Mouse (Mus musculus): ENCODE data around the gene Speer4f2. TPM values are rescaled to one million over a fixed set of nuclear protein-coding genes. Genes with fewer than 3 reads are reported as not detected.

Gene Speer4f2
- total and polyA plus RNA-seq, 3 experiments = not detected

DNA sequence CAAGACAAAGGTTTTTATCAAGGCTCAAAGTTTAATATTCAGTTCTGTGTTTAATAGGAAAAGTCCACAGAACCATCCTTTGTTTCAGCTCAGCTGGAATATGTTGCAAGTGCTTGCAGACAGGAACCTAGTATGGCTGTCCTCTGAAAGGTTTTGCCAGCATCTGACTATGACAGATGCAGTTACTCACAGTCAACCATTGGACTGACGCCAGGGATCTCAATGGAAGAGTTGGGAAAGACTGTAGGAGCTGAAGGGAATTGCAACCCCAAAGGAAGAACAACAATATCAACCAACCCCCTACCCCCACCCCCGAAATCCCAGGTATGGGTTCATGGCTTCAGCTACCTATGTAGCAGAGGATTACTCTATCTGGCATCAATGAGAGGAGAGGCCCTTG is 44.2 kb downstream of the Speer4f2 start:
- Histone ChIP-seq H3K27ac (ENCODE audit: control insufficient read depth, low read depth, low read length) (no peak overlapping the region), H3K9me3 (replicated peaks; ENCODE audit: insufficient read depth, low read length) (no peaks in the 10 kb centered on the region), H3K9ac (ENCODE audit: control insufficient read depth, low read depth, low read length, poor library complexity, severe bottlenecking) (no peak overlapping the region), H3K4me1 (ENCODE audit: control insufficient read depth in 1 of 2, insufficient read depth in 2 of 2, low read length in 2 of 2) (no peaks in the 10 kb centered on the region), H3K27me3 (ENCODE audit: control insufficient read depth in 1 of 2, insufficient read depth in 2 of 2, low read length in 2 of 2) (peaks cover 0 to 4% of the 10 kb centered on the region in 2 experiments; a peak in 2 of 4 replicates), H3K36me3 (ENCODE audit: control insufficient read depth in 1 of 2, insufficient read depth in 2 of 2, low read length in 2 of 2) (no peaks in the 10 kb centered on the region), H3K4me3 (ENCODE audit: control insufficient read depth in 1 of 2, insufficient read depth in 1 of 2, low read depth in 2 of 2, low read length in 2 of 2) (no peak overlapping the region), H3K79me2 (ENCODE audit: control insufficient read depth, insufficient read depth, low read length, poor library complexity) (no peaks in the 10 kb centered on the region)
- DNase-seq (ENCODE audit: low read depth, low spot score) = no peak
- TF ChIP-seq POLR2AphosphoS5 (IDR thresholded peaks at IDR 0.05; ENCODE audit: borderline replicate concordance, low read depth, low read length) = no peak
- no peak for TF ChIP-seq POLR2A (IDR thresholded peaks at IDR 0.05; ENCODE audit: control insufficient read depth in 1 of 2, insufficient read depth in 1 of 2, low read depth in 1 of 2, low read length in 2 of 2, poor library complexity in 1 of 2)
- no peak for TF ChIP-seq TCF12 (IDR thresholded peaks at IDR 0.05; ENCODE audit: low read depth, low read length)
- TF ChIP-seq BHLHE40 (IDR thresholded peaks at IDR 0.05; ENCODE audit: borderline replicate concordance, low read depth, low read length) = no peak
- no peak for TF ChIP-seq NELFE (IDR thresholded peaks at IDR 0.05; ENCODE audit: low read depth, low read length)
- no peak for TF ChIP-seq GABPA (IDR thresholded peaks at IDR 0.05; ENCODE audit: low read depth, low read length)

DNA sequence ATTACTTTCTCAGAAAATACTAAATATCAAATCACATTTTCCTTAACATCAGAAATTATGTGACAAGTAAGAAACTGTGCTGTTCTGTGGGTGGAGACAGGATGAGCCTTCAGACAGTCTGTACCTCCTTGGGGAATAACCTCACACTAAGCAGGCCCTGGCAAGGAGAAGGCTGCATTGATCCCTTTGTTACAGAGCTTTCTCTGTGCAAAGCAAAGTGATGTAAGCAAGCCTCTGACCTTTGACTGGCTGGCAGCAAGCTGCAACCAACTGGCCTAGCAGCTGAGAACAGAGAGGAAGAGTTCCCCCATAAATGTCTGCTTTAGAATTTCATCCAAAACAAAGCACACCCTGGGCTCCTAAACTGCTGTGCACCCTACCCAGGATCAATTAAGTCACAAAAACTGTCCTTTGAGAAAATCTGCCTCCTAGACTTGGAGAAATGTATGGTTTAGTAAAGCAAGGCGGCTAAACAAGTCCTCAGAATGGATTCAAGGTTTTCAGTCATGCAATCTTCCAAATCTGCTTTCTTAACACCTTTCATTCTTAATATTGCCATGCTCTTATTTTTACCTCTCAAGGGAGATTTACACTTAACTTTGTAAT is 46.3 kb downstream of the Speer4f2 start:
- Histone ChIP-seq H3K36me3 (ENCODE audit: control insufficient read depth in 1 of 2, insufficient read depth in 2 of 2, low read length in 2 of 2) (no peaks in the 10 kb centered on the region), H3K4me1 (ENCODE audit: control insufficient read depth in 1 of 2, insufficient read depth in 2 of 2, low read length in 2 of 2) (no peaks in the 10 kb centered on the region), H3K9me3 (replicated peaks; ENCODE audit: insufficient read depth, low read length) (no peaks in the 10 kb centered on the region), H3K79me2 (ENCODE audit: control insufficient read depth, insufficient read depth, low read length, poor library complexity) (no peaks in the 10 kb centered on the region), H3K27ac (ENCODE audit: control insufficient read depth, low read depth, low read length) (no peak overlapping the region), H3K4me3 (ENCODE audit: control insufficient read depth in 1 of 2, insufficient read depth in 1 of 2, low read depth in 2 of 2, low read length in 2 of 2) (no peak overlapping the region), H3K9ac (ENCODE audit: control insufficient read depth, low read depth, low read length, poor library complexity, severe bottlenecking) (no peak overlapping the region), H3K27me3 (ENCODE audit: control insufficient read depth in 1 of 2, insufficient read depth in 2 of 2, low read length in 2 of 2) (peaks cover 0 to 4% of the 10 kb centered on the region in 2 experiments; a peak in 2 of 4 replicates)
- DNase-seq (ENCODE audit: low read depth, low spot score) = no peak
- TF ChIP-seq ZC3H11A (IDR thresholded peaks at IDR 0.05; ENCODE audit: low read depth, low read length) = no peak
- no peak for TF ChIP-seq KAT2A (conservative IDR thresholded peaks at IDR 0.05; ENCODE audit: low read depth, low read length)
- no peak for TF ChIP-seq CHD2 (IDR thresholded peaks at IDR 0.05; ENCODE audit: low read length)
- TF ChIP-seq E2F4 (IDR thresholded peaks at IDR 0.05; ENCODE audit: borderline replicate concordance, low read depth, low read length) = no peak
- no peak for TF ChIP-seq TBP (IDR thresholded peaks at IDR 0.05; ENCODE audit: low read depth, low read length)
- no peak for TF ChIP-seq ZMIZ1 (IDR thresholded peaks at IDR 0.05; ENCODE audit: low read depth, low read length)
- no peak for TF ChIP-seq ETS1 (IDR thresholded peaks at IDR 0.05; ENCODE audit: low read depth, low read length)
- no peak for TF ChIP-seq TCF12 (IDR thresholded peaks at IDR 0.05; ENCODE audit: low read depth, low read length)
- TF ChIP-seq NRF1 (IDR thresholded peaks at IDR 0.05; ENCODE audit: insufficient read depth, low read depth, low read length, poor library complexity, severe bottlenecking) = no peak
- TF ChIP-seq POLR2AphosphoS5 (IDR thresholded peaks at IDR 0.05; ENCODE audit: borderline replicate concordance, low read depth, low read length) = no peak

DNA sequence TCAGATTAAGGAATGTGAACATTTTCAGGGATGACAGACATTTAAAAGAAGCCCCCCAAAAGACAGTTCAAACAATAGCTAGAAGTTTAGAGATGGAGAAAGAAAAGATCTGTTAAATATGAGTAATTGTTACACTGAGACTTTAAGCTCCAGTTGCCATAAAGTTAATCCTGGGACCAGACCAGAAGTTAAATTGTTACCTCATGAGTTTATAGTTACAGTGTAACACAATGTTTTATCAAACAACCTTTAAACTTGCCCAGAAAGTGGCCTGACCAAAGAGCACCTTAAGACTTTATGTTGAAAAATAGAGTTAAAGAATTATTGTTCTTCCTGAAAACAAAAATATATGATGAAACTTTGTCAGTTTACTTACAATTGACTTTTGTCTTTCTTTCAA is 46.9 kb downstream of the Speer4f2 start:
- Histone ChIP-seq H3K27ac (ENCODE audit: control insufficient read depth, low read depth, low read length) (no peak overlapping the region), H3K4me3 (ENCODE audit: control insufficient read depth in 1 of 2, insufficient read depth in 1 of 2, low read depth in 2 of 2, low read length in 2 of 2) (no peak overlapping the region), H3K9ac (ENCODE audit: control insufficient read depth, low read depth, low read length, poor library complexity, severe bottlenecking) (no peak overlapping the region), H3K79me2 (ENCODE audit: control insufficient read depth, insufficient read depth, low read length, poor library complexity) (no peaks in the 10 kb centered on the region), H3K4me1 (ENCODE audit: control insufficient read depth in 1 of 2, insufficient read depth in 2 of 2, low read length in 2 of 2) (no peaks in the 10 kb centered on the region), H3K27me3 (ENCODE audit: control insufficient read depth in 1 of 2, insufficient read depth in 2 of 2, low read length in 2 of 2) (peaks cover 0 to 4% of the 10 kb centered on the region in 2 experiments; a peak in 2 of 4 replicates), H3K36me3 (ENCODE audit: control insufficient read depth in 1 of 2, insufficient read depth in 2 of 2, low read length in 2 of 2) (no peaks in the 10 kb centered on the region), H3K9me3 (replicated peaks; ENCODE audit: insufficient read depth, low read length) (no peaks in the 10 kb centered on the region)
- no peak for TF ChIP-seq EP300 (IDR thresholded peaks at IDR 0.05; ENCODE audit: low read depth in 1 of 2, low read length in 2 of 2)
- DNase-seq (ENCODE audit: low read depth, low spot score) = no peak

Data from MEL (cell line).